In genomic region chr10:87492661-87493551, GRCm38 (mm10) we compare ENCODE assay signal across 8 mouse cellular contexts. TPM values are rescaled to one million over a fixed set of nuclear protein-coding genes. Genes with fewer than 3 reads are reported as not detected.
A peak's percentile ranks its signal among the peaks of the same experiment; 100 is the strongest.
DNase-seq lines count a peak whose midpoint lies in the region; ATAC-seq and TF ChIP-seq lines count a peak whose summit lies in the region.

No protein-coding gene starts in this region.

- no peaks in the 10 kb centered on the region; the same call in 1 of the 2 replicates for H3K27me3 ChIP-seq in hindbrain, embryonic 16.5 days (replicated peaks; ENCODE audit: control insufficient read depth, insufficient read depth, low read length)
- no peaks in the 10 kb centered on the region for H3K27me3 ChIP-seq in midbrain, embryonic 14.5 days (ENCODE audit: control insufficient read depth, insufficient read depth, low read length)
- peaks cover 84% of the 10 kb centered on the region for H3K27me3 ChIP-seq in stomach, embryonic 16.5 days (ENCODE audit: control insufficient read depth, insufficient read depth, low read length)

- intact Hi-C loops in gastrocnemius, adult 2 months (cut with DNase I) = no loop called here

- no peaks in the 10 kb centered on the region for H3K36me3 ChIP-seq in hindbrain, embryonic 16.5 days (ENCODE audit: control insufficient read depth, insufficient read depth, low read length)
- no peaks in the 10 kb centered on the region for H3K36me3 ChIP-seq in midbrain, embryonic 14.5 days (ENCODE audit: control insufficient read depth, insufficient read depth, low read length)
- H3K36me3 ChIP-seq in stomach, embryonic 16.5 days (ENCODE audit: control insufficient read depth, insufficient read depth, low read length) = no peaks in the 10 kb centered on the region; the same call in 1 of the 2 replicates

- peak overlapping the region; percentile 70 for H3K4me3 ChIP-seq in gastrocnemius, adult 2 months
- peak overlapping the region; percentile 79 for H3K4me3 ChIP-seq in hindbrain, embryonic 16.5 days (ENCODE audit: low read length)
- H3K4me3 ChIP-seq in midbrain, embryonic 14.5 days (replicated peaks; ENCODE audit: low read depth, low read length) = peak overlapping the region; percentile 80
- H3K4me3 ChIP-seq in stomach, embryonic 16.5 days (replicated peaks; ENCODE audit: low read length) = peak overlapping the region; percentile 60

- peak overlapping the region; percentile 97 for H3K4me2 ChIP-seq in hindbrain, embryonic 16.5 days (ENCODE audit: low read length)
- peak overlapping the region; percentile 81 for H3K4me2 ChIP-seq in midbrain, embryonic 14.5 days (ENCODE audit: low read length)
- peak overlapping the region; percentile 98 for H3K4me2 ChIP-seq in stomach, embryonic 16.5 days (ENCODE audit: low read depth, low read length)

- no peak overlapping the region for H3K27ac ChIP-seq in gastrocnemius, adult 2 months
- H3K27ac ChIP-seq in hindbrain, embryonic 16.5 days (ENCODE audit: low read depth, low read length) = peak overlapping the region; percentile 86
- H3K27ac ChIP-seq in midbrain, embryonic 14.5 days (replicated peaks; ENCODE audit: low read depth, low read length) = peak overlapping the region; percentile 95
- no peak overlapping the region; the same call in 1 of the 2 replicates for H3K27ac ChIP-seq in stomach, embryonic 16.5 days (ENCODE audit: low read length)

- TF ChIP-seq CTCF in gastrocnemius, adult 2 months (IDR thresholded peaks at IDR 0.05) = no peak

- H3K9ac ChIP-seq in hindbrain, embryonic 16.5 days (ENCODE audit: low read depth, low read length) = peak overlapping the region; percentile 79
- H3K9ac ChIP-seq in midbrain, embryonic 14.5 days (replicated peaks; ENCODE audit: low read length) = peak overlapping the region; percentile 88
- peak overlapping the region; percentile 58 for H3K9ac ChIP-seq in stomach, embryonic 16.5 days (ENCODE audit: low read length)

- under 1% methylated on average over 67 of the region's 90 CpGs for WGBS in hindbrain, embryonic 16.5 days
- WGBS in midbrain, embryonic 14.5 days = under 1% methylated on average over 83 of the region's 90 CpGs
- WGBS in stomach, embryonic 16.5 days = under 1% methylated on average over 89 of the region's 90 CpGs

- peak; percentile 28 for ATAC-seq in hindbrain, embryonic 16.5 days
- peak; percentile 28 for ATAC-seq in midbrain, embryonic 14.5 days (ENCODE audit: low FRiP score, low TSS enrichment)
- ATAC-seq in stomach, embryonic 16.5 days (ENCODE audit: insufficient read depth, low FRiP score) = 0 out of 2 replicates have a peak, but pooled peaks have one; percentile 6

- no peaks in the 10 kb centered on the region for H3K9me3 ChIP-seq in hindbrain, embryonic 16.5 days (ENCODE audit: control insufficient read depth, low read length)
- 0 out of 2 replicates have a peak, but pooled peaks cover 2% of the 10 kb centered on the region for H3K9me3 ChIP-seq in midbrain, embryonic 14.5 days (ENCODE audit: control insufficient read depth, low read length)
- H3K9me3 ChIP-seq in stomach, embryonic 16.5 days (replicated peaks; ENCODE audit: control insufficient read depth, low read length) = peaks cover 5% of the 10 kb centered on the region; the same call in 1 of the 2 replicates

- DNase-seq in adrenal gland, adult (ENCODE audit: inconsistent age in 2 of 2, low spot score in 1 of 2) = peak; percentile 49 to 84
- DNase-seq in adrenal gland, postnatal 4 days (ENCODE audit: low spot score in 2 of 2) = no peak
- DNase-seq in cerebellum, postnatal 25 days = peak; percentile 35 to 56
- peak; percentile 70 for DNase-seq in gastrocnemius, adult 2 months
- DNase-seq in left cerebral cortex, adult 8-10 months (ENCODE audit: low spot score in 2 of 2) = peak; percentile 51 to 55
- peak; percentile 86 for DNase-seq in midbrain, embryonic 14.5 days

- H3K4me1 ChIP-seq in hindbrain, embryonic 16.5 days (ENCODE audit: control insufficient read depth, insufficient read depth, low read depth, low read length) = peaks cover 31% of the 10 kb centered on the region
- peaks cover 43% of the 10 kb centered on the region for H3K4me1 ChIP-seq in midbrain, embryonic 14.5 days (ENCODE audit: control insufficient read depth, insufficient read depth, low read length)
- peaks cover 7% of the 10 kb centered on the region; the same call in 1 of the 2 replicates for H3K4me1 ChIP-seq in stomach, embryonic 16.5 days (ENCODE audit: control insufficient read depth, insufficient read depth, low read length)

RNA-seq across cellular contexts. Expression of gene Ascl1, which starts 0.6 kb away (rescaled TPM):
- total RNA-seq in adrenal gland, postnatal 4 days (2021) = 1 to 10 TPM; 4.2 to 4.4 TPM
- not detected for total RNA-seq in gastrocnemius, adult 2 months (2021)
- 6.3 and 9.6 TPM in 2 replicates for polyA plus RNA-seq in hindbrain, embryonic 16.5 days (2015; fragmentation: Nextera tagmentation; extraction: Ambion mirVana)
- 1 to 10 TPM; 3.6 to 6.8 (median 5.7) TPM for total RNA-seq in left cerebral cortex, adult 8-10 months (2022)
- 19.2 and 30.5 TPM in 2 replicates for polyA plus RNA-seq in midbrain, embryonic 14.5 days (2014; fragmentation: Nextera tagmentation; extraction: Ambion mirVana)
- 2.9 and 3.5 TPM in 2 replicates for polyA plus RNA-seq in stomach, embryonic 16.5 days (2015; fragmentation: Nextera tagmentation; extraction: Ambion mirVana)

RNA-seq across cellular contexts. Expression of gene Pah, which starts 28.7 kb away (rescaled TPM):
- total RNA-seq in adrenal gland, postnatal 4 days (2021) = 10 to 100 TPM; 16.3 to 20.3 TPM
- total RNA-seq in gastrocnemius, adult 2 months (2021) = not detected
- polyA plus RNA-seq in hindbrain, embryonic 16.5 days (2015; fragmentation: Nextera tagmentation; extraction: Ambion mirVana) = 0.10 TPM in 1 of 2 replicates, not detected in the other
- total RNA-seq in left cerebral cortex, adult 8-10 months (2022) = 1 to 10 TPM in 1 of 4 experiments, under 1 TPM in 2, not detected in 1; 0.49 to 1.3 (median 0.81) TPM
- polyA plus RNA-seq in midbrain, embryonic 14.5 days (2014; fragmentation: Nextera tagmentation; extraction: Ambion mirVana) = not detected in 2 replicates
- 2.8 and 4.3 TPM in 2 replicates for polyA plus RNA-seq in stomach, embryonic 16.5 days (2015; fragmentation: Nextera tagmentation; extraction: Ambion mirVana)

Comparison
In these comparisons a context has a peak if more than half of its experiments do, and no peak if none do; other contexts are left out.
1. DNase-seq: peak in adrenal gland, adult (2 of 2), cerebellum, postnatal 25 days (2 of 2), gastrocnemius, adult 2 months (single experiment), left cerebral cortex, adult 8-10 months (2 of 2) and midbrain, embryonic 14.5 days (single experiment); none in adrenal gland, postnatal 4 days (0 of 2).
2. H3K27ac ChIP-seq: peak in hindbrain, embryonic 16.5 days (single experiment) and midbrain, embryonic 14.5 days (single experiment); none in gastrocnemius, adult 2 months (single experiment) and stomach, embryonic 16.5 days (single experiment).
3. RNA of gene Ascl1, which starts 0.6 kb away (total RNA-seq): 3.6 to 6.8 TPM in left cerebral cortex, adult 8-10 months and 4.2 to 4.4 TPM in adrenal gland, postnatal 4 days; not detected in gastrocnemius, adult 2 months; every median in the first group is over 4 times any median in the second.
4. RNA of gene Pah, which starts 28.7 kb away (total RNA-seq): 16.3 to 20.3 TPM in adrenal gland, postnatal 4 days; 0.49 to 1.3 TPM in left cerebral cortex, adult 8-10 months and not detected in gastrocnemius, adult 2 months; every median in the first group is over 4 times any median in the second.
5. Peak in every context shown above with its lines, with median percentiles within 50 percentile points of each other: H3K4me3 ChIP-seq, ATAC-seq, H3K4me2 ChIP-seq and H3K9ac ChIP-seq.